Mouse (Mus musculus): ENCODE measurements around the gene Nanog. TPM values are rescaled to one million over a fixed set of nuclear protein-coding genes. Genes with fewer than 3 reads are reported as not detected.

Gene Nanog
- not detected for total RNA-seq (2021)
- long read RNA-seq, experiment 1: 0 reads
- long read RNA-seq, experiment 2: 0 reads

DNA sequence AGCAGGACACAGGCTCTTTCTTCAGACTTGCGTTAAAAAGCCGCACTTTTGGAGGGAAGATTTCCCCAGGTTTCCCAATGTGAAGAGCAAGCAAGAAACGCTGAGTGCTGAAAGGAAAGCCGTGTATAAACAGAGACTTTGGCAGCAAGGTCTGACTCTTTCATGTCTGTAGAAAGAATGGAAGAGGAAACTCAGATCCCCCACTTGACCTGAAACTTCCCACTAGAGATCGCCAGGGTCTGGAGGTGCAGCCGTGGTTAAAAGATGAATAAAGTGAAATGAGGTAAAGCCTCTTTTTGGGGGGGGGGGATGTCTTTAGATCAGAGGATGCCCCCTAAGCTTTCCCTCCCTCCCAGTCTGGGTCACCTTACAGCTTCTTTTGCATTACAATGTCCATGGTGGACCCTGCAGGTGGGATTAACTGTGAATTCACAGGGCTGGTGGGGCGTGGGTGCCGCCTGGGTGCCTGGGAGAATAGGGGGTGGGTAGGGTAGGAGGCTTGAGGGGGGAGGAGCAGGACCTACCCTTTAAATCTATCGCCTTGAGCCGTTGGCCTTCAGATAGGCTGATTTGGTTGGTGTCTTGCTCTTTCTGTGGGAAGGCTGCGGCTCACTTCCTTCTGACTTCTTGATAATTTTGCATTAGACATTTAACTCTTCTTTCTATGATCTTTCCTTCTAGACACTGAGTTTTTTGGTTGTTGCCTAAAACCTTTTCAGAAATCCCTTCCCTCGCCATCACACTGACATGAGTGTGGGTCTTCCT lies at the start of gene Nanog:
Nanog (plus strand) TSS at position 454 of the 765 bp plus-strand sequence.
- no peak within 1 kb of the TSS for H3K27ac ChIP-seq
- no peak for TF ChIP-seq CTCF (conservative IDR thresholded peaks at IDR 0.05)
- no peak within 1 kb of the TSS for H3K4me3 ChIP-seq

DNA sequence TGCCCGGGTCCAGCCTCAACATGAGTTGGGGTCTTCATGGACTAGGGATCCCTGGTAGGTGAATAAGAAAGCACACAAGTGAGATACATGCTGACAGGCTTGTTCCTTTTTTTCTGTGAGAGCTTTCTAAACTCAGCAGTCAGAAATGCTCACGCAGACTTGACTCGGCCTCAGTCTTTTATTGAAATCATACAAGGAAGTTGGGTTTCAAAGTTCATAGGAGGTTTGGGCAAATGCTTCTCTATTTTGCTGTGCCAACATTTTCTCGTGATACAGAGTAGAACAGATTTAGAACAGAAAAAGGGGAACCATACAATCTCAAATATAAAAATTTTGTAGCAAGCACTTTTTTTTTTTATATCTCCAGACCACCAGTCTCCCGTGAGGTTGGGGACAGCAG lies 49.7 kb upstream of the Nanog start:
- H3K27ac ChIP-seq: no peak overlapping the region
- DNase-seq (ENCODE audit: low spot score in 2 of 2): no peak
- TF ChIP-seq CTCF (conservative IDR thresholded peaks at IDR 0.05): no peak
- H3K4me3 ChIP-seq: no peak overlapping the region

More for the DNA sequence above, at the start of gene Nanog:
- no peak for DNase-seq (ENCODE audit: low spot score in 2 of 2)

DNA sequence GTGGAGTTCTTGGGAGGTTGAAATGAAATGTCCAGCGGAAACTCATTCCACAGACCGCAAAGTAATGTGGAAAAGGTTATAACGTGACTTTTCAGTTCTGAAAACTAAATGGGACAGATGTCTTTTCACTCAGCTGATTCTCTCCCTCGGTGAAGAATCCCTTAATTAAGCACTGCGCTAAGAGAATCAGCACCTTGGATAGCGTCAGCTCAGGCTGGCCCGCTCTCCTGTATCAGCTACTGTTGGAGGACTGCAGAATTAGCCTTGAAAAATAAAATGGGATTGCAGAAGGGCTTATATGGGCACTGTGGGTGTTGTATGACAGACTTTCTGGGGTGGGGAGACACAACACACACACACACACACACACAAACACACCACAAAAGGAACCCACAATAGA lies 47.7 kb upstream of the Nanog start:
- no peak for DNase-seq (ENCODE audit: low spot score in 2 of 2)
- H3K27ac ChIP-seq: no peak overlapping the region
- TF ChIP-seq CTCF (conservative IDR thresholded peaks at IDR 0.05): no peak
- H3K4me3 ChIP-seq: no peak overlapping the region

DNA sequence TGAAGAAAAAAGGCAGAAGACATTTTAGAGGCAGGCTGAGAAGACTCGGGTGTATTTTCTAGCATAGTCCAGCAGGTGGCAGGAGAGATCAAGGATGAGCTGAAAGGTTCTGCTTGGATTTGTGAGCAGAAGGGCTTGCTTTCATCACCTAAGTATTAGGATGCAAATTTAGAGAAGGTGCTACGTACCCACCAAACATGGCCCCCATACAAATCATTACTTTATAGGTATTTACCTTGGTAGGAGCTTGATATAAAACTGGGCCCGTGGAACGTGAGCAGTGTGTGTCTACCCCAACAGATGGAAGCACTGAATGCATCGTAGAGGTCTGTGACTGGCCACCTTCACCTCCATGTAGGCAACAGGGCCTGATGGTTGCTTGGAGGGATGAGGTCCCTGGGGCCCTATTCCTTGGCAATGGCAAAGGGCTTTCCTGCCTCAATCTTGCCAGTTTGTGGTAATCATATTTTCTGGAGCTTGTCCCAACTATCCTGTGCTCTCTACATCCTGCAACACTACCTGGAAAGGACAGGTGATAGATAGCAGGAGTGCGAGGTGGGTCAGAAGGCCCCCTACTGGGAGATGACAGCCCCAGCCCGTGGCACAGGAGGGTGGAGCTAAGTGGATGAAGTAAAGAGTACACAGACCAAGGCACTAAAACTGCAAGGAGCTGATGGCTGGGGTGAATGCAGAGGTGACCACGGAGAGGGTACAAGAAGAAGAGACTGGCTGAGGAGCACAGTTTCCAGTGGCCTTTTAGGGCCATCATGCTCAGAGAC lies 46.5 kb upstream of the Nanog start:
- Histone ChIP-seq H3K4me3 (no peak overlapping the region), H3K27ac (no peak overlapping the region)
- peak; percentile 53 to 72 for DNase-seq (ENCODE audit: low spot score in 2 of 2)
- TF ChIP-seq CTCF (conservative IDR thresholded peaks at IDR 0.05): peak; percentile 88

DNA sequence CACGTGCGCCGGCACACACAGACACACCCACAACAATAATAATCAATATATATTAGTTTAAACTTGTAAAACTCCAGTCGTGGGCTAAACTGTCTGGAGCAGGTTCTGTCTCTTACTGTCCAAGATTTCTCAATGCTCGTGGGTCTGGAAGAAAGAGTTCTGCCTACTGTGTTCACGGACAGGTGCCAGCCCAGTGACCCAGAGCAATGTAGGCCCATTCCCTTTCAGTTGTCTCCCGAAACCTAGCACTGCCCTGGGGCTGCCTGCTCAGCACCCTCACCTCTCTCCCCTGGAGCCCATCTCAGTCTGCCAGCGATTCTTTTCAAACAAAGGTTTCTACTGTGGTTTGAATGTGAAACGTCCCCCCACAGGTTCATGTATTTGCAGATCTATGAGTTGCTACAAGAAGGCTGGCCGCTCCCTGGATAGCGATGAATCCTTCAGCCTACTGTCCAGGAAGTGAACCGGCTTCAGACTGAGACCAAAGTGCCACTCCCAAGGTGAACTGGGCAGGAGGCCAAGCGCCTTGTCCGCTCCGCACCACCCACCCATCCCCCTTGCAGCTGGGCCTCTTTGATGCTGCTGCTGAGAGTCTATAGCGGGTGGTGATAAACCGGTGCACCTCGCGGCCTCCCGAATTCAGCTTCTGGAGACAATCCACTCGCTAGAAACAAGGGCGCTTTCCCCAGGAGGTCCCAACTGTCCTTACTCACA lies 44.6 kb upstream of the Nanog start:
- DNase-seq (ENCODE audit: low spot score in 2 of 2): no peak
- Histone ChIP-seq H3K27ac (no peak overlapping the region), H3K4me3 (no peak overlapping the region)
- no peak for TF ChIP-seq CTCF (conservative IDR thresholded peaks at IDR 0.05)

DNA sequence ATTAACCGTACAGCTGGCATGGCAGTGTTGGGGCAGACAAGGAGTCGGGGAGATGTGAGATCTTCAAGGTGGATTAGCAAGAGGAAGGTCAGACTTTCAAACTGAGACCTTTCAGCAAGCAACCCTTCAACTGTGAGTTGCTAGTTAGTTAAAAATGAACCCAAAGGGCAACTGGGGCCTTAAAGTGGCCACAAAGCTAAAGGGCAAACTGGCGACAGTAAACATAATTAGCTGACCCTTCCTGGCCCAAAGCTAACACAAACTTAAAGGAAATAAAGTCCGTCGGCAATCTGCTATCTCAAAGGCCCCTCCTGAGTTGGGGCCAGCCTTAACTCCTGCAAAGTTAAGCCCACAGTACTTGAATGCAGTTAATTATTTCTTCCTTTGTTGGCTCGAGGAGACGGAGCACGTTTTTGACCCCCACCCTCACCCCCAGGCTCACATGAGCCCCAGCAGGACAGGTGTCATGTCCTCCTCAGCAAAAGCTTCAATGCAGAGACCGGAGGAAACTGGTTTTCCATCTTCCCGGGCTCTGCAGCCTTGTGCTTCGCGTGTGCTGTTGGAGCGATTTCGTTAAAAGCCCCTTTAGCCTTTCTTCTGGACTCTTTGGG lies 43.6 kb upstream of the Nanog start:
- no peak for DNase-seq (ENCODE audit: low spot score in 2 of 2)
- Histone ChIP-seq H3K27ac (no peak overlapping the region), H3K4me3 (no peak overlapping the region)
- TF ChIP-seq CTCF (conservative IDR thresholded peaks at IDR 0.05): no peak

DNA sequence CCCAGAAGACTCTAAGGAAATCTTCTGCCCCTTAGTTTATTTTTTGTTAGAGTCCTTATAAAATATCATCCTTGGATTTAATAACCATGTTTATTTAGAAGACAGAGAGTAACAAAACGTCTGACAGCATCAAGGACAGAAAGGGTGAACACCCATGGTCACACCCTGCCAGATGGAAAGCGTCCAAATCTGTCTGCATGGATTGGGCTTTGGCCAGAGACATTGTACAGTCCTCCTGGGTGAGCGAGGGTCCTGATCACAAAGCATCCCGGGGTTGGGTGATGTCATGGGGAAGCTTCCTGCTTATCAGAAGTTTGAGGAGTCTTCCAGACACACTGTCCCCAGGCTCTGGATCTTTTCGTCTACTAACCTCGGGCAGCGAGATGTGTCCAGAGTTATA lies 41.4 kb upstream of the Nanog start:
- no peak for TF ChIP-seq CTCF (conservative IDR thresholded peaks at IDR 0.05)
- Histone ChIP-seq H3K27ac (no peak overlapping the region), H3K4me3 (no peak overlapping the region)
- DNase-seq (ENCODE audit: low spot score in 2 of 2): no peak

DNA sequence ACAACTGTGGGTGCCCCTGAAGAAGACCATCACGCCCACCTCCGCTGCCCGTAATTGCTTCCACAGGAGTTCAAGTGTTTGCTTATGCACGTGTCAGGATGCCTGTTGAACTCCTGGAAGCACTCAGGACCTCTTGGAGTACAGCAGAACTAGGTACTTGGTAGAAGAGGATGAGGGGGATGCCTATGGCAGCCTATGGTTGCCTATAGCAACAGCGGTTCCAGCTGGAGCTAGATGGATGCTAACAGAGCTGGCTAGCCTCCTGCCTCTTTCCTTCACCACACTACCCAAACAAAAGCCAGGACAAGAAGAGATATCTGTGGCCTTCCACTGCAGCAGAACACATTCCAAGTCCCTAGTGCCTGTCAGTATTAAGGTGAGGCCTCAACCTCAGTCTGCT lies 39.6 kb upstream of the Nanog start:
- no peak overlapping the region for H3K27ac ChIP-seq
- no peak overlapping the region for H3K4me3 ChIP-seq
- DNase-seq (ENCODE audit: low spot score in 2 of 2): no peak
- no peak for TF ChIP-seq CTCF (conservative IDR thresholded peaks at IDR 0.05)

DNA sequence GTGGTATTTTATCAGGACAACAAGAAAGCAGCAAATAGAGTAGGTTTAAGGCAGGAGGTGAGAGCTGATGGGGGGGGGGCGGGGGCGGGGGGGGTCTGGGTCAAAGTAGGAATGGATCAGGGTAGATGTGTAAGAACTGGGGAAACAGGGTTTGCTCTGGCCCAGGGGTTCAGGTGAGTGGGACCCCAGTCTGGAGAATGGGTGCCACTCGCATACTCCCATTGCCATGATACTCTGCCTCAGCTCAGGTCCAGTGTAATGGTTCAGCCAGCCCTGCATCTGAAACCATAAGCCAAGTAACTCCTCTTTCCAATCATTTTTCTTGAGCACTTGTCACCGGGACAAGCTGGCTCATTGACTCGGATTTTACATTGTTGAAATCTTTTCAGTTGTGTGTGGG lies 38.5 kb upstream of the Nanog start:
- Histone ChIP-seq H3K27ac (no peak overlapping the region), H3K4me3 (no peak overlapping the region)
- DNase-seq (ENCODE audit: low spot score in 2 of 2): no peak
- no peak for TF ChIP-seq CTCF (conservative IDR thresholded peaks at IDR 0.05)

DNA sequence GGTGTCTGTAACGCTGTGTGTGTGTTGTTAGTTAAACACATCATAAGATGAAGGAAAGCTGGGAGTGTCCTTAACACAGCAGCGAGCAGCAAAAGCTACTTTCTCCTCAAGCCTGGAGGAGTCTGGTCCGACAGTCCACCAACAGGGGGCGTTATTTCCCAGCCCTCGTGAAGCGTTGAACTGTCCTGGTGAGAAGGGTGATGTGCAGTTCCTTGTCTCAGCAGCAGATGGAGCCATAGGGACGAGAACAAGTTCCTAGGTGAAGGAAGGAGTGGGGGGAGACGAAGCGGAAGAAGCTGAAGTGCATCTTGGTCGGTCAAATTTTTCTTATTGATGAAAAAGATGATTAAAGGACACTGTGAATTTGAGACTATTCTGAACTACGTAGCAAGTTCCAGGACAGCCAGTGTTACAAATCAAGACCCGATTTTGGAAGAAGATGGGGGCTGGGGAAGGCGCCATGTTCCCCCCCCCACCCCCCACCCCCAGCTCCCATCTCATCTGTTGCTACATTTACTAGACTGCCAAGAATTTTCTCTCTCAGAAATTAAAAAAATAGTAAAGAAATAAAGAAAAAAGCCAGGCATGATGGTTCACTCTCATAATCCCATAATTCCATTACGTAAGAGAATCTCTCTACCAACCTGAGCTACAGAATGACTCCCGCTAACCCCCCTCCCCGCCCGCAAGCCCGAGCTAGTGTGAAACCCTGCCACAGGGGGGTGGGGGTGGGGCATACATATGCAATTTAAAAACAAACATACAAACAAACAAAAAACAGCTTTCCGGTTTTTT lies 37.7 kb upstream of the Nanog start:
- H3K4me3 ChIP-seq: peak overlapping the region; percentile 60
- TF ChIP-seq CTCF (conservative IDR thresholded peaks at IDR 0.05): peak; percentile 99
- peak overlapping the region; percentile 83 for H3K27ac ChIP-seq
- DNase-seq (ENCODE audit: low spot score in 2 of 2): peak; percentile 96 to 99

DNA sequence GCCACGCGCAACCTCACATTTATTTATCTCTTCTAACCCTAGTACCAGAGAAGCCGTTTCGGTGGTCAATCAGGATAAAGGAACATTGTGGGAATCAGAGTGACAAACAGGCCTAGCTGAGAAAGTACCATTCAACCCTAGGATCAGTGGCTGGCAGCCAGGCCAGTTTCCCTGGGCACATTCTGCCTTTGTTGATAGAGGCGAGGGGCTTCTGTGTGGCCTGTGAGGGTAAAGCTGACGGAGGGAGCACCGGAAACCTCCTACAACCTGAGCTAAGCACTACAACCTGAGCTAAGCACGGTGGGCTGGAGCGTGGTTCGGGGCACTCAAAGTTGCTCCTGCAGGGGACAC lies 37.1 kb upstream of the Nanog start:
- no peak for DNase-seq (ENCODE audit: low spot score in 2 of 2)
- Histone ChIP-seq H3K4me3 (peak overlapping the region; percentile 60), H3K27ac (peak overlapping the region; percentile 83)
- no peak for TF ChIP-seq CTCF (conservative IDR thresholded peaks at IDR 0.05)

DNA sequence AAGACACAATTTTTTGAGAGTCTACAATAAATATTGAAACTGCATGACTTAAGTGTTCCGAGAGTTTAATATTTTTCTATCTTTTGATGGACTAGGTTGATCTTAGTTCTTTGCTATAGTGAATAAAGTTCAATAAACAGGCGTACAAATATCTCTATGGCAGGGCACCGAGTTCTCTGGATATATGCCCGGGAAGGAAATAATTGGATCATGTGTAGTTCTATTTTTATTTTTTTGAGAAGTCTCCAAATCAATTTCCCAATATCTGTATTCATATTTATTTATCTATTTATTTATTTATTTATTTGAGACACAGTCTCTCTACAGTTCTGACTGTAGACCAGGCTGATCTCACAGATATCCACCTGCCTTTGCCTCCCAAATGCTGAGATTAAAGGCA lies 36.4 kb upstream of the Nanog start:
- H3K4me3 ChIP-seq: no peak overlapping the region
- DNase-seq (ENCODE audit: low spot score in 2 of 2): no peak

More for the DNA sequence above, 36.4 kb upstream of the Nanog start:
- peak overlapping the region; percentile 83 for H3K27ac ChIP-seq
- no peak for TF ChIP-seq CTCF (conservative IDR thresholded peaks at IDR 0.05)
